Comparison of ENCODE assay signal across 8 mouse cellular contexts in the genomic region with DNA sequence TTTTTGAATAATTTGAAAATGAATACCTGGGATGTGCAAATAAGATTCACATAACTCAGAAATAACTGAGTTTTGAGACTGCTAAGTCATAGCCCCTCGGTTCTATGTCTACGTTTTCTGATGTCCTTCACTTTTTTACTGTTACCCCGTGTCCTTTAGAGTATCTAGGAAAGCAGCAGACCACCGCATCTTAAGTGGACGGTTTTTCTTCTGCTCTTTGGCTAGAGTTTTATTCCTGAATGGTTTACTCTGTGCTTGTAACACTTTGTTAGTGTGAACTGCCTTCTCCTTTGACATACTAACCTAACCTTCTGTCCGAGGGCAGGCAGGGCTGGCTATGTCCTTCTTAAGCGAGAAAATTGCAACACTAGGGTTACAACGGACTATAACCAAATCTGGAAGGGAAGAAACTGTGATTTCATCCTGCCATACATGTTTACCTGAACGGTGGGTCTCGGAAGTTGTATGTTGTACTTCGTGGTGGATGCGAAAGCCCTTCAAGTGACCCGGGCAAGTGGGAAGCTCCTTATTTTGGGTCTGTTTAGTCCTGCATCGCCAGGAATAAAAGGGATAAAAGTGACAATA. TPM values are rescaled to one million over a fixed set of nuclear protein-coding genes. Genes with fewer than 3 reads are reported as not detected.
A peak's percentile ranks its signal among the peaks of the same experiment; 100 is the strongest.
DNase-seq lines count a peak whose midpoint lies in the region; ATAC-seq and TF ChIP-seq lines count a peak whose summit lies in the region.

No protein-coding gene starts in this region.

- peak overlapping the region; percentile 74 to 95 for H3K4me3 ChIP-seq in heart, embryonic 14.5 days (ENCODE audit: control insufficient read depth in 1 of 2, insufficient read depth in 1 of 2, low read depth in 1 of 2, low read length in 2 of 2)
- peak overlapping the region; percentile 88 for H3K4me3 ChIP-seq in hindbrain, postnatal 0 days (ENCODE audit: low read length)
- peak overlapping the region; percentile 69 for H3K4me3 ChIP-seq in midbrain, embryonic 11.5 days (ENCODE audit: low read depth, low read length)

- 5% methylated on average over 14 of the region's 14 CpGs for WGBS in heart, embryonic 14.5 days
- WGBS in hindbrain, postnatal 0 days: 6% methylated on average over 14 of the region's 14 CpGs
- 10% methylated on average over 14 of the region's 14 CpGs for WGBS in midbrain, embryonic 11.5 days

- no peak for TF ChIP-seq CTCF in hindbrain, postnatal 0 days (IDR thresholded peaks at IDR 0.05; ENCODE audit: low read depth)

- no peaks in the 10 kb centered on the region for H3K9me3 ChIP-seq in heart, embryonic 14.5 days (ENCODE audit: control insufficient read depth, low read length)
- H3K9me3 ChIP-seq in hindbrain, postnatal 0 days (ENCODE audit: low read length): no peaks in the 10 kb centered on the region
- H3K9me3 ChIP-seq in midbrain, embryonic 11.5 days (ENCODE audit: control insufficient read depth, low read length): no peaks in the 10 kb centered on the region

- no peak for ATAC-seq in heart, embryonic 14.5 days (ENCODE audit: insufficient number of reproducible peaks, insufficient read depth, low FRiP score, low read depth)
- ATAC-seq in hindbrain, postnatal 0 days: no peak
- ATAC-seq in midbrain, embryonic 11.5 days (ENCODE audit: low FRiP score): no peak
- ATAC-seq in CD4-positive, CD25-positive, alpha-beta regulatory T cell, adult 4 months: no peak

- no peaks in the 10 kb centered on the region for H3K27me3 ChIP-seq in heart, embryonic 14.5 days (ENCODE audit: control insufficient read depth, insufficient read depth, low read length)
- H3K27me3 ChIP-seq in hindbrain, postnatal 0 days (ENCODE audit: insufficient read depth, low read length): no peaks in the 10 kb centered on the region
- H3K27me3 ChIP-seq in midbrain, embryonic 11.5 days (ENCODE audit: control insufficient read depth, insufficient read depth, low read length): no peaks in the 10 kb centered on the region

- H3K36me3 ChIP-seq in heart, embryonic 14.5 days (ENCODE audit: control insufficient read depth, insufficient read depth, low read length): peaks cover 30% of the 10 kb centered on the region
- peaks cover 19% of the 10 kb centered on the region for H3K36me3 ChIP-seq in hindbrain, postnatal 0 days (ENCODE audit: insufficient read depth, low read length)
- peaks cover 22% of the 10 kb centered on the region for H3K36me3 ChIP-seq in midbrain, embryonic 11.5 days (ENCODE audit: control insufficient read depth, insufficient read depth, low read length)

- peak overlapping the region; percentile 85 for H3K4me2 ChIP-seq in heart, embryonic 14.5 days (ENCODE audit: low read length)
- peak overlapping the region; percentile 83 for H3K4me2 ChIP-seq in hindbrain, postnatal 0 days (ENCODE audit: low read depth, low read length)
- H3K4me2 ChIP-seq in midbrain, embryonic 11.5 days: peak overlapping the region; percentile 61

- DNase-seq in heart, adult 9 months (ENCODE audit: low spot score in 2 of 2): no peak
- DNase-seq in c-Kit-negative CD71-positive TER-119-positive erythroid progenitor cells, embryonic 14.5 days (ENCODE audit: low read depth, low spot score): peak; percentile 43
- no peak for DNase-seq in hindbrain, postnatal 0 days (ENCODE audit: low spot score)
- DNase-seq in midbrain, embryonic 11.5 days (ENCODE audit: low spot score, missing footprints): peak; percentile 91
- no peak for DNase-seq in thymus, adult 18-20 months
- DNase-seq in right cerebral cortex, adult 2 months (ENCODE audit: low spot score in 2 of 2): no peak

- peak overlapping the region; percentile 93 to 99 for H3K27ac ChIP-seq in heart, embryonic 14.5 days (replicated peaks in 1 of 2; ENCODE audit: control insufficient read depth in 1 of 2, insufficient read depth in 1 of 2, low read depth in 2 of 2, low read length in 2 of 2)
- H3K27ac ChIP-seq in hindbrain, postnatal 0 days: peak overlapping the region; percentile 99
- H3K27ac ChIP-seq in midbrain, embryonic 11.5 days (ENCODE audit: low read depth, low read length): peak overlapping the region; percentile 91

- H3K9ac ChIP-seq in heart, embryonic 14.5 days (ENCODE audit: low read length): peak overlapping the region; percentile 98
- H3K9ac ChIP-seq in hindbrain, postnatal 0 days (replicated peaks; ENCODE audit: low read length): peak overlapping the region; percentile 94
- peak overlapping the region; percentile 96 for H3K9ac ChIP-seq in midbrain, embryonic 11.5 days (ENCODE audit: low read length)

- peaks cover 8 to 31% of the 10 kb centered on the region in 2 experiments; a peak in 3 of 4 replicates for H3K4me1 ChIP-seq in heart, embryonic 14.5 days (ENCODE audit: control insufficient read depth in 2 of 2, insufficient read depth in 2 of 2, low read length in 2 of 2)
- peaks cover 3% of the 10 kb centered on the region; the same call in 1 of the 2 replicates for H3K4me1 ChIP-seq in hindbrain, postnatal 0 days (ENCODE audit: insufficient read depth, low read length)
- H3K4me1 ChIP-seq in midbrain, embryonic 11.5 days (ENCODE audit: control insufficient read depth, insufficient read depth, low read length): peaks cover 12% of the 10 kb centered on the region

RNA-seq across cellular contexts. Expression of a gene that starts 0.7 kb away (rescaled TPM):
- 1,091 and 1,152 TPM in 2 replicates for polyA plus RNA-seq in heart, embryonic 14.5 days (2014; fragmentation: Nextera tagmentation; extraction: Ambion mirVana)
- 377 and 433 TPM in 2 replicates for total RNA-seq in hindbrain, postnatal 0 days (2014; rRNA removed)
- polyA plus RNA-seq in hindbrain, postnatal 0 days (2015; fragmentation: Nextera tagmentation; extraction: Ambion mirVana): 731 and 750 TPM in 2 replicates
- polyA plus RNA-seq in midbrain, embryonic 11.5 days (2014; fragmentation: Nextera tagmentation; extraction: Ambion mirVana): 1,099 and 1,119 TPM in 2 replicates
- 1,000 to 10,000 TPM; 1,301 to 2,015 TPM for polyA plus RNA-seq in CD4-positive, CD25-positive, alpha-beta regulatory T cell, adult 4 months (2017; shearing (Covaris generic))

RNA-seq across cellular contexts. Expression of a gene that starts 57.4 kb away (rescaled TPM):
- polyA plus RNA-seq in heart, embryonic 14.5 days (2014; fragmentation: Nextera tagmentation; extraction: Ambion mirVana): 8.3 and 9.2 TPM in 2 replicates
- total RNA-seq in hindbrain, postnatal 0 days (2014; rRNA removed): 17.4 and 27.2 TPM in 2 replicates
- 4.8 and 6.0 TPM in 2 replicates for polyA plus RNA-seq in hindbrain, postnatal 0 days (2015; fragmentation: Nextera tagmentation; extraction: Ambion mirVana)
- 7.0 and 8.8 TPM in 2 replicates for polyA plus RNA-seq in midbrain, embryonic 11.5 days (2014; fragmentation: Nextera tagmentation; extraction: Ambion mirVana)
- 10 to 100 TPM; 20.6 to 24.5 TPM for polyA plus RNA-seq in CD4-positive, CD25-positive, alpha-beta regulatory T cell, adult 4 months (2017; shearing (Covaris generic))

Comparison
In these comparisons a context has a peak if more than half of its experiments do, and no peak if none do; other contexts are left out.
1. DNase-seq: peak in c-Kit-negative CD71-positive TER-119-positive erythroid progenitor cells, embryonic 14.5 days (single experiment) and midbrain, embryonic 11.5 days (single experiment); none in heart, adult 9 months (0 of 2), hindbrain, postnatal 0 days (single experiment), thymus, adult 18-20 months (0 of 2) and right cerebral cortex, adult 2 months (0 of 2).
2. Peak in every context shown above with its lines, with median percentiles within 50 percentile points of each other: H3K27ac ChIP-seq, H3K4me2 ChIP-seq, H3K4me3 ChIP-seq and H3K9ac ChIP-seq.